Mouse (Mus musculus): ENCODE measurements around the gene Rph3al. TPM values are rescaled to one million over a fixed set of nuclear protein-coding genes. Genes with fewer than 3 reads are reported as not detected.

Rph3al gene
- polyA plus RNA-seq, 1 experiment from 2014 or later, result 7.9 TPM

GRCm38 (mm10) chr11:75901339-75901738 is 36.9 kb downstream of the Rph3al start:
- Histone ChIP-seq H3K27ac (no peak overlapping the region), H3K4me3 (no peak overlapping the region), H3K27me3 (no peaks in the 10 kb centered on the region), H3K9ac (no peak overlapping the region), H3K9me3 (no peaks in the 10 kb centered on the region), H3K36me3 (no peaks in the 10 kb centered on the region), H3K4me1 (peaks cover 27% of the 10 kb centered on the region), H3K4me2 (no peak overlapping the region)
- no peak for ATAC-seq (ENCODE audit: borderline replicate concordance, extremely low read depth, low FRiP score, low TSS enrichment)
- WGBS, result 79% methylated on average over 6 of the region's 6 CpGs

- no peak for ATAC-seq (ENCODE audit: borderline replicate concordance, extremely low read depth, low FRiP score, low TSS enrichment)
- Histone ChIP-seq H3K27ac (no peak overlapping the region), H3K27me3 (no peaks in the 10 kb centered on the region), H3K4me2 (no peak overlapping the region), H3K9me3 (no peaks in the 10 kb centered on the region), H3K9ac (no peak overlapping the region), H3K4me1 (peaks cover 11% of the 10 kb centered on the region), H3K4me3 (no peak overlapping the region), H3K36me3 (no peaks in the 10 kb centered on the region)
- 40% methylated on average over 9 of the region's 9 CpGs for WGBS
Observed at GRCm38 (mm10) chr11:75899676-75900075, 38.6 kb downstream of the Rph3al start.

GRCm38 (mm10) chr11:75898532-75898931 is 39.7 kb downstream of the Rph3al start:
- 88% methylated on average over 9 of the region's 9 CpGs for WGBS
- H3K36me3 ChIP-seq, result no peaks in the 10 kb centered on the region
- H3K4me2 ChIP-seq, result no peak overlapping the region
- no peak overlapping the region for H3K27ac ChIP-seq
- H3K9ac ChIP-seq, result no peak overlapping the region
- peaks cover 6% of the 10 kb centered on the region; the same call in 1 of the 2 replicates for H3K4me1 ChIP-seq
- H3K4me3 ChIP-seq, result no peak overlapping the region
- no peaks in the 10 kb centered on the region for H3K27me3 ChIP-seq
- H3K9me3 ChIP-seq, result no peaks in the 10 kb centered on the region
- no peak for ATAC-seq (ENCODE audit: borderline replicate concordance, extremely low read depth, low FRiP score, low TSS enrichment)

- Histone ChIP-seq H3K36me3 (no peaks in the 10 kb centered on the region), H3K27me3 (no peaks in the 10 kb centered on the region), H3K9me3 (no peaks in the 10 kb centered on the region), H3K4me2 (no peak overlapping the region), H3K4me3 (no peak overlapping the region), H3K9ac (no peak overlapping the region), H3K4me1 (peaks cover 5% of the 10 kb centered on the region; the same call in 1 of the 2 replicates), H3K27ac (no peak overlapping the region)
- no peak for ATAC-seq (ENCODE audit: borderline replicate concordance, extremely low read depth, low FRiP score, low TSS enrichment)
- 74% methylated on average over 12 of the region's 12 CpGs for WGBS
Observed at GRCm38 (mm10) chr11:75894791-75895420, 43.3 kb downstream of the Rph3al start.

GRCm38 (mm10) chr11:75893956-75894355 is 44.3 kb downstream of the Rph3al start:
- ATAC-seq (ENCODE audit: borderline replicate concordance, extremely low read depth, low FRiP score, low TSS enrichment), result no peak
- Histone ChIP-seq H3K4me3 (no peak overlapping the region), H3K4me1 (no peaks in the 10 kb centered on the region), H3K36me3 (no peaks in the 10 kb centered on the region), H3K27me3 (no peaks in the 10 kb centered on the region), H3K4me2 (no peak overlapping the region), H3K9me3 (no peaks in the 10 kb centered on the region), H3K27ac (no peak overlapping the region), H3K9ac (no peak overlapping the region)
- 63% methylated on average over 2 of the region's 2 CpGs for WGBS

- H3K36me3 ChIP-seq, result no peaks in the 10 kb centered on the region
- no peak overlapping the region for H3K27ac ChIP-seq
- H3K27me3 ChIP-seq, result no peaks in the 10 kb centered on the region
- no peak overlapping the region for H3K4me2 ChIP-seq
- WGBS, result 70% methylated on average over 3 of the region's 3 CpGs
- no peaks in the 10 kb centered on the region for H3K9me3 ChIP-seq
- no peak overlapping the region for H3K4me3 ChIP-seq
- no peak for ATAC-seq (ENCODE audit: borderline replicate concordance, extremely low read depth, low FRiP score, low TSS enrichment)
- no peak overlapping the region for H3K9ac ChIP-seq
- H3K4me1 ChIP-seq, result no peaks in the 10 kb centered on the region
Observed at GRCm38 (mm10) chr11:75887349-75887748, 50.9 kb downstream of the Rph3al start.

- H3K9ac ChIP-seq, result no peak overlapping the region
- no peak overlapping the region for H3K4me3 ChIP-seq
- H3K4me1 ChIP-seq, result peaks cover 14% of the 10 kb centered on the region
- no peak overlapping the region for H3K4me2 ChIP-seq
- no peaks in the 10 kb centered on the region for H3K9me3 ChIP-seq
- no peaks in the 10 kb centered on the region for H3K36me3 ChIP-seq
- no peaks in the 10 kb centered on the region for H3K27me3 ChIP-seq
- no peak overlapping the region for H3K27ac ChIP-seq
- ATAC-seq (ENCODE audit: borderline replicate concordance, extremely low read depth, low FRiP score, low TSS enrichment), result no peak
- 89% methylated on average over 3 of the region's 3 CpGs for WGBS
Observed at GRCm38 (mm10) chr11:75881234-75881633, 57.0 kb downstream of the Rph3al start.

- Histone ChIP-seq H3K4me3 (no peak overlapping the region), H3K27ac (no peak overlapping the region), H3K27me3 (no peaks in the 10 kb centered on the region), H3K4me1 (peaks cover 16% of the 10 kb centered on the region), H3K4me2 (no peak overlapping the region), H3K36me3 (no peaks in the 10 kb centered on the region), H3K9ac (no peak overlapping the region; the same call in 1 of the 2 replicates), H3K9me3 (no peaks in the 10 kb centered on the region)
- ATAC-seq (ENCODE audit: borderline replicate concordance, extremely low read depth, low FRiP score, low TSS enrichment), result no peak
- WGBS, result 33% methylated on average over 8 of the region's 8 CpGs
Observed at GRCm38 (mm10) chr11:75880064-75880463, 58.2 kb downstream of the Rph3al start.

GRCm38 (mm10) chr11:75878460-75878859 is 59.8 kb downstream of the Rph3al start:
- WGBS, result 76% methylated on average over 8 of the region's 8 CpGs
- Histone ChIP-seq H3K4me3 (no peak overlapping the region), H3K4me2 (no peak overlapping the region), H3K36me3 (no peaks in the 10 kb centered on the region), H3K4me1 (peaks cover 16% of the 10 kb centered on the region), H3K9ac (no peak overlapping the region), H3K27me3 (no peaks in the 10 kb centered on the region), H3K27ac (no peak overlapping the region), H3K9me3 (no peaks in the 10 kb centered on the region)
- no peak for ATAC-seq (ENCODE audit: borderline replicate concordance, extremely low read depth, low FRiP score, low TSS enrichment)

- Histone ChIP-seq H3K27me3 (no peaks in the 10 kb centered on the region), H3K9me3 (no peaks in the 10 kb centered on the region), H3K4me3 (no peak overlapping the region), H3K27ac (no peak overlapping the region), H3K4me1 (peaks cover 16% of the 10 kb centered on the region), H3K4me2 (peak overlapping the region; percentile 25; the same call in 1 of the 2 replicates), H3K36me3 (no peaks in the 10 kb centered on the region), H3K9ac (no peak overlapping the region)
- WGBS, result 19% methylated on average over 15 of the region's 15 CpGs
- peak; percentile 55; the same call in 1 of the 2 replicates for ATAC-seq (ENCODE audit: borderline replicate concordance, extremely low read depth, low FRiP score, low TSS enrichment)
Observed at GRCm38 (mm10) chr11:75876043-75876780, 62.0 kb downstream of the Rph3al start.

- Histone ChIP-seq H3K4me3 (no peak overlapping the region), H3K27ac (no peak overlapping the region), H3K9ac (no peak overlapping the region), H3K4me2 (no peak overlapping the region), H3K4me1 (peaks cover 9% of the 10 kb centered on the region), H3K27me3 (no peaks in the 10 kb centered on the region), H3K36me3 (no peaks in the 10 kb centered on the region), H3K9me3 (no peaks in the 10 kb centered on the region)
- 88% methylated on average over 1 of the region's 1 CpGs for WGBS
- no peak for ATAC-seq (ENCODE audit: borderline replicate concordance, extremely low read depth, low FRiP score, low TSS enrichment)
Observed at GRCm38 (mm10) chr11:75871688-75872087, 66.5 kb downstream of the Rph3al start.

- 66% methylated on average over 4 of the region's 4 CpGs for WGBS
- Histone ChIP-seq H3K4me2 (no peak overlapping the region), H3K9me3 (no peaks in the 10 kb centered on the region), H3K27ac (no peak overlapping the region), H3K9ac (no peak overlapping the region), H3K4me3 (no peak overlapping the region), H3K36me3 (no peaks in the 10 kb centered on the region), H3K4me1 (peaks cover 7% of the 10 kb centered on the region; the same call in 1 of the 2 replicates), H3K27me3 (no peaks in the 10 kb centered on the region)
- no peak for ATAC-seq (ENCODE audit: borderline replicate concordance, extremely low read depth, low FRiP score, low TSS enrichment)
Observed at GRCm38 (mm10) chr11:75870947-75871346, 67.3 kb downstream of the Rph3al start.
